Mouse (Mus musculus): Measurements from ENCODE around the gene Khk.

Khk gene

GRCm38 (mm10) chr5:30934725-30935461, 13.7 kb downstream of the Khk start:
- DNase-seq (ENCODE audit: low spot score) = no peak

GRCm38 (mm10) chr5:30943004-30943403, 21.8 kb downstream of the Khk start:
- peak; percentile 33 for DNase-seq (ENCODE audit: low spot score)

GRCm38 (mm10) chr5:30944344-30944743, 23.1 kb downstream of the Khk start:
- DNase-seq (ENCODE audit: low spot score) = no peak

GRCm38 (mm10) chr5:30944956-30945781, 23.9 kb downstream of the Khk start, which contains the start of gene Cgref1:
Gene Cgref1 (minus strand): TSS chr5:30945591.
- DNase-seq (ENCODE audit: low spot score) = peak; percentile 81

GRCm38 (mm10) chr5:30948620-30949019, 27.4 kb downstream of the Khk start:
- DNase-seq (ENCODE audit: low spot score) = no peak

- peak; percentile 94 for DNase-seq (ENCODE audit: low spot score)
Measured at GRCm38 (mm10) chr5:30949654-30950326, 28.6 kb downstream of the Khk start.

GRCm38 (mm10) chr5:30950451-30950850, 29.2 kb downstream of the Khk start:
- no peak for DNase-seq (ENCODE audit: low spot score)

GRCm38 (mm10) chr5:30950922-30951321, 29.7 kb downstream of the Khk start:
- no peak for DNase-seq (ENCODE audit: low spot score)

- no peak for DNase-seq (ENCODE audit: low spot score)
Measured at GRCm38 (mm10) chr5:30951706-30952105, 30.5 kb downstream of the Khk start.

- DNase-seq (ENCODE audit: low spot score) = no peak
Measured at GRCm38 (mm10) chr5:30952551-30952950, 31.3 kb downstream of the Khk start.

GRCm38 (mm10) chr5:30954065-30954464, 32.8 kb downstream of the Khk start:
- DNase-seq (ENCODE audit: low spot score) = no peak

- DNase-seq (ENCODE audit: low spot score) = no peak
Measured at GRCm38 (mm10) chr5:30954556-30954955, 33.3 kb downstream of the Khk start.

GRCm38 (mm10) chr5:30955751-30956150, 34.5 kb downstream of the Khk start:
- DNase-seq (ENCODE audit: low spot score) = no peak

GRCm38 (mm10) chr5:30957891-30958290, 36.7 kb downstream of the Khk start:
- no peak for DNase-seq (ENCODE audit: low spot score)

- DNase-seq (ENCODE audit: low spot score) = peak; percentile 20
Measured at GRCm38 (mm10) chr5:30959198-30959854, 38.1 kb downstream of the Khk start.

GRCm38 (mm10) chr5:30959966-30960501, 38.8 kb downstream of the Khk start, which contains the start of gene Preb:
Gene Preb (minus strand): TSS chr5:30960361.
- DNase-seq (ENCODE audit: low spot score) = peak; percentile 99

- DNase-seq (ENCODE audit: low spot score) = no peak
Measured at GRCm38 (mm10) chr5:30960814-30961213, 39.6 kb downstream of the Khk start.

- DNase-seq (ENCODE audit: low spot score) = no peak
Measured at GRCm38 (mm10) chr5:30961545-30962505, 40.6 kb downstream of the Khk start.

- DNase-seq (ENCODE audit: low spot score) = no peak
Measured at GRCm38 (mm10) chr5:30963916-30964315, 42.7 kb downstream of the Khk start.

GRCm38 (mm10) chr5:30966189-30966588, 45.0 kb downstream of the Khk start:
- no peak for DNase-seq (ENCODE audit: low spot score)

GRCm38 (mm10) chr5:30968416-30968815, 47.2 kb downstream of the Khk start, which contains the start of gene Tcf23:
Gene Tcf23 (plus strand): TSS chr5:30968662.
- DNase-seq (ENCODE audit: low spot score) = no peak

Data from embryo, embryonic 10 days (tissue).